Mouse (Mus musculus) MEL (cell line): ENCODE measurements around the gene Fam72a. TPM values are rescaled to one million over a fixed set of nuclear protein-coding genes. Genes with fewer than 3 reads are reported as not detected.

Experiments
- polyA plus RNA-seq, 2 experiments: library from polyadenylated mRNA; stranded (reverse) in 1 of 2; unstranded in 1 of 2; fragments of >175 nt in 1 of 2; fragments of >200 nt in 1 of 2; gene quantifications; 2 replicates each; pipeline versions ENCODE4 v1.2.1 to v1.2.4; 2012; ENCODE audit warnings: low replicate concordance in 2 of 2, low read depth in 1 of 2; ENCODE audit not compliant: insufficient read length in 2 of 2, insufficient read depth in 1 of 2, missing spikeins in 1 of 2
- total RNA-seq: library from RNA; depleted of rRNA; stranded (reverse); fragments of 300-350 nt; gene quantifications from 2 replicates; pipeline ENCODE4 v1.2.3, GENCODE M21; 2012; rRNA removed

Gene Fam72a
- total and polyA plus RNA-seq, 3 experiments: 8.2 to 8.8 TPM; not detected in 1

Other genes starting within 250 kb of the Fam72a start
- gene Ikbke, start 248.3 kb upstream of the Fam72a start, total RNA-seq: 3.5 and 4.0 TPM in 2 replicates
- gene Ikbke, start 248.3 kb upstream of the Fam72a start, polyA plus RNA-seq: 1 to 10 TPM in 1 of 2 experiments, not detected in 1; 7.2 TPM
- gene Srgap2, start 551 bp upstream of the Fam72a start, total RNA-seq: 9.0 and 10.0 TPM in 2 replicates
- 10 to 100 TPM in 1 of 2 experiments, not detected in 1; 25.3 TPM for gene Srgap2, start 551 bp upstream of the Fam72a start, polyA plus RNA-seq
- gene Avpr1b, start 71.3 kb downstream of the Fam72a start, total RNA-seq: not detected in 2 replicates
- not detected for gene Avpr1b, start 71.3 kb downstream of the Fam72a start, polyA plus RNA-seq
- 50.9 and 92.7 TPM in 2 replicates for gene Ctse, start 110.4 kb downstream of the Fam72a start, total RNA-seq
- gene Ctse, start 110.4 kb downstream of the Fam72a start, polyA plus RNA-seq: 10 to 100 TPM in 1 of 2 experiments, not detected in 1; 55.2 TPM
- 0.23 TPM in 1 of 2 replicates, not detected in the other for gene Rab7b, start 160.8 kb downstream of the Fam72a start, total RNA-seq
- under 1 TPM in 1 of 2 experiments, not detected in 1; 0.21 TPM for gene Rab7b, start 160.8 kb downstream of the Fam72a start, polyA plus RNA-seq
- not detected in 2 replicates for gene Slc26a9, start 216.1 kb downstream of the Fam72a start, total RNA-seq
- under 1 TPM in 1 of 2 experiments, not detected in 1; 0.04 TPM for gene Slc26a9, start 216.1 kb downstream of the Fam72a start, polyA plus RNA-seq